Comparison of ENCODE assay signal across 8 mouse cellular contexts in genomic region chr6:87672661-87673060, GRCm38 (mm10). TPM values are rescaled to one million over a fixed set of nuclear protein-coding genes. Genes with fewer than 3 reads are reported as not detected.
DNase-seq lines count a peak whose midpoint lies in the region; ATAC-seq lines count a peak whose summit lies in the region.

No protein-coding gene starts in this region.

- H3K27ac ChIP-seq in forebrain, embryonic 11.5 days (ENCODE audit: low read depth, low read length): no peak overlapping the region
- H3K27ac ChIP-seq in limb, embryonic 15.5 days: peak overlapping the region; percentile 69

- no peaks in the 10 kb centered on the region for H3K27me3 ChIP-seq in erythroblast, embryonic 14.5 days (ENCODE audit: control insufficient read depth)
- H3K27me3 ChIP-seq in forebrain, embryonic 11.5 days (ENCODE audit: control insufficient read depth, insufficient read depth, low read length): no peaks in the 10 kb centered on the region
- H3K27me3 ChIP-seq in limb, embryonic 15.5 days: no peaks in the 10 kb centered on the region

- 60% methylated on average over 4 of the region's 4 CpGs for WGBS in forebrain, embryonic 11.5 days
- 45% methylated on average over 4 of the region's 4 CpGs for WGBS in limb, embryonic 15.5 days

- H3K9me3 ChIP-seq in erythroblast, embryonic 14.5 days (ENCODE audit: control insufficient read depth, low read length): no peaks in the 10 kb centered on the region
- H3K9me3 ChIP-seq in forebrain, embryonic 11.5 days (ENCODE audit: control insufficient read depth, low read length): no peaks in the 10 kb centered on the region
- H3K9me3 ChIP-seq in limb, embryonic 15.5 days: no peaks in the 10 kb centered on the region

- peak overlapping the region; percentile 45 for H3K9ac ChIP-seq in forebrain, embryonic 11.5 days (ENCODE audit: low read length)
- H3K9ac ChIP-seq in limb, embryonic 15.5 days: no peak overlapping the region; the same call in 1 of the 2 replicates

- peaks cover 7% of the 10 kb centered on the region for H3K36me3 ChIP-seq in erythroblast, embryonic 14.5 days (ENCODE audit: control insufficient read depth)
- H3K36me3 ChIP-seq in forebrain, embryonic 11.5 days (ENCODE audit: control insufficient read depth, insufficient read depth, low read length): no peaks in the 10 kb centered on the region
- H3K36me3 ChIP-seq in limb, embryonic 15.5 days: no peaks in the 10 kb centered on the region

- DNase-seq in 3T3-L1 (ENCODE audit: low read depth, low spot score): peak; percentile 36
- no peak for DNase-seq in forebrain, embryonic 11.5 days (ENCODE audit: low spot score)
- no peak for DNase-seq in left cerebral cortex, adult 9 months (ENCODE audit: low spot score in 2 of 2)
- no peak for DNase-seq in urinary bladder, adult 18-20 months (ENCODE audit: low spot score in 2 of 2)

- H3K4me3 ChIP-seq in erythroblast, embryonic 14.5 days (replicated peaks): peak overlapping the region; percentile 86
- H3K4me3 ChIP-seq in forebrain, embryonic 11.5 days (ENCODE audit: low read depth, low read length): 0 out of 2 replicates have a peak overlapping the region, but pooled peaks have one; percentile 80
- H3K4me3 ChIP-seq in limb, embryonic 15.5 days: peak overlapping the region; percentile 60

- H3K4me1 ChIP-seq in erythroblast, embryonic 14.5 days (ENCODE audit: control insufficient read depth): peaks cover 87% of the 10 kb centered on the region
- H3K4me1 ChIP-seq in forebrain, embryonic 11.5 days (replicated peaks; ENCODE audit: control insufficient read depth, insufficient read depth, low read length): 0 out of 2 replicates have a peak, but pooled peaks cover 2% of the 10 kb centered on the region
- peaks cover 19% of the 10 kb centered on the region for H3K4me1 ChIP-seq in limb, embryonic 15.5 days

- ATAC-seq in erythroblast, adult 5-6 weeks (replicated peaks; ENCODE audit: low FRiP score, poor library complexity, severe bottlenecking): no peak
- 0 out of 2 replicates have a peak, but pooled peaks have one; percentile 4 for ATAC-seq in forebrain, embryonic 11.5 days (replicated peaks; ENCODE audit: low FRiP score)
- no peak for ATAC-seq in limb, embryonic 15.5 days (ENCODE audit: insufficient number of reproducible peaks, low FRiP score, low TSS enrichment, low read depth)
- ATAC-seq in inflammation-experienced regulatory T-cells, adult 6 months: no peak

- H3K4me2 ChIP-seq in forebrain, embryonic 11.5 days (ENCODE audit: low read depth, low read length, severe bottlenecking): peak overlapping the region; percentile 90
- peak overlapping the region; percentile 80 for H3K4me2 ChIP-seq in limb, embryonic 15.5 days

RNA-seq across cellular contexts. Expression of gene Aplf, which starts 0.7 kb away (rescaled TPM):
- 1.7 TPM in 2 replicates for polyA plus RNA-seq in erythroblast, embryonic 14.5 days (2012)
- total RNA-seq in erythroblast, adult 5-6 weeks (2015; ENCODE audit: low replicate concordance): 37.8 and 43.4 TPM in 2 replicates
- 71.8 and 86.0 TPM in 2 replicates for total RNA-seq in erythroblast, adult 5-6 weeks (2017; ENCODE audit: low replicate concordance)
- 13.6 and 15.1 TPM in 2 replicates for polyA plus RNA-seq in forebrain, embryonic 11.5 days (2014; fragmentation: Nextera tagmentation; extraction: Ambion mirVana)
- polyA plus RNA-seq in limb, embryonic 15.5 days (2015; fragmentation: Nextera tagmentation; extraction: Ambion mirVana): 14.9 and 15.1 TPM in 2 replicates
- 1 to 10 TPM; 4.3 to 5.4 (median 4.8) TPM for polyA plus RNA-seq in inflammation-experienced regulatory T-cells, adult 6 months (2017; shearing (Covaris generic))

RNA-seq across cellular contexts. Expression of gene Efcc1, which starts 58.0 kb away (rescaled TPM):
- polyA plus RNA-seq in erythroblast, embryonic 14.5 days (2012): not detected in 2 replicates
- not detected in 2 replicates for total RNA-seq in erythroblast, adult 5-6 weeks (2015; ENCODE audit: low replicate concordance)
- not detected in 2 replicates for total RNA-seq in erythroblast, adult 5-6 weeks (2017; ENCODE audit: low replicate concordance)
- polyA plus RNA-seq in forebrain, embryonic 11.5 days (2014; fragmentation: Nextera tagmentation; extraction: Ambion mirVana): 1.5 TPM in 2 replicates
- 0.97 and 1.2 TPM in 2 replicates for polyA plus RNA-seq in limb, embryonic 15.5 days (2015; fragmentation: Nextera tagmentation; extraction: Ambion mirVana)
- under 1 TPM in 2 of 3 experiments, not detected in 1; 0.30 to 0.87 TPM for polyA plus RNA-seq in inflammation-experienced regulatory T-cells, adult 6 months (2017; shearing (Covaris generic))
